Mouse (Mus musculus) stomach, postnatal 0 days (tissue): Measurements from ENCODE around the gene Rabgap1. TPM values are rescaled to one million over a fixed set of nuclear protein-coding genes. Genes with fewer than 3 reads are reported as not detected.
A peak's percentile ranks its signal among the peaks of the same experiment; 100 is the strongest.

Source experiments
- ATAC-seq: fragments of 200-750 bp; cut with Nextera tagmentation; 2 replicates; pipeline ENCODE4 v1.8.0; 2017; ENCODE audit not compliant: low FRiP score, low TSS enrichment
- DNase-seq: peaks from one replicate; pipeline ENCODE4 v3.0.0-alpha.2; 2016; ENCODE audit warnings: low spot score
- H3K27ac ChIP-seq: fragments of 300-500 bp; sonication (generic); replicated peaks from 2 replicates; pipeline ENCODE4 v1.5.1; 2014; ENCODE audit warnings: mild to moderate bottlenecking, control low read depth
- H3K27me3 ChIP-seq: fragments of 300-500 bp; sonication (generic); 2 replicates; pipeline ENCODE4 v1.6.1; 2014; ENCODE audit warnings: low read length; ENCODE audit not compliant: control insufficient read depth, insufficient read depth
- H3K36me3 ChIP-seq: fragments of 300-500 bp; sonication (generic); 2 replicates; pipeline ENCODE4 v1.6.1; 2014; ENCODE audit warnings: low read length, mixed read lengths; ENCODE audit not compliant: control insufficient read depth, insufficient read depth
- H3K4me1 ChIP-seq: fragments of 300-500 bp; sonication (generic); replicated peaks from 2 replicates; pipeline ENCODE4 v1.6.1; 2014; ENCODE audit warnings: antibody characterized with exemption; ENCODE audit not compliant: control insufficient read depth, insufficient read depth
- H3K4me2 ChIP-seq: fragments of 300-500 bp; sonication (generic); replicated peaks from 2 replicates; pipeline ENCODE4 v1.6.1; 2014; ENCODE audit warnings: low read depth, mild to moderate bottlenecking, control low read depth, moderate library complexity
- H3K4me3 ChIP-seq: fragments of 300-500 bp; sonication (generic); 2 replicates; pipeline ENCODE4 v1.5.1; 2014; ENCODE audit warnings: low read depth, low read length, control low read depth
- H3K9ac ChIP-seq: fragments of 300-500 bp; sonication (generic); 2 replicates; pipeline ENCODE4 v1.6.1; 2014; ENCODE audit warnings: mild to moderate bottlenecking, low read length, control low read depth, mixed read lengths
- H3K9me3 ChIP-seq: fragments of 300-500 bp; sonication (generic); 2 replicates; pipeline ENCODE4 v1.6.1; 2016; ENCODE audit warnings: low read length; ENCODE audit not compliant: control insufficient read depth
- CTCF ChIP-seq: IDR thresholded peaks from 2 replicates; pipeline ENCODE4 v1.5.1; 2016; ENCODE audit warnings: antibody characterized with exemption, low read depth, mild to moderate bottlenecking, moderate library complexity
- EP300 ChIP-seq: optimal IDR thresholded peaks from 2 replicates; pipeline ENCODE3; 2016; ENCODE audit warnings: antibody characterized with exemption
- WGBS: fragments of 180-500 bp; shearing (Covaris S2); extraction: QIAGEN DNeasy Blood & Tissue Kit; methylation state at CpG from one replicate; pipeline ENCODE4 v1.1.7; 2014; 5-methylcytosine and 5-hydroxymethylcytosine counted together
- polyA plus RNA-seq: library from polyadenylated mRNA; unstranded; fragments of >200 nt; fragmentation: Nextera tagmentation; extraction: Ambion mirVana; gene quantifications from 2 replicates; pipeline ENCODE4 v1.2.1, GENCODE M21; 2015

Gene Rabgap1
- polyA plus RNA-seq, 1 experiment from 2014 or later, result 17.4 TPM

DNA sequence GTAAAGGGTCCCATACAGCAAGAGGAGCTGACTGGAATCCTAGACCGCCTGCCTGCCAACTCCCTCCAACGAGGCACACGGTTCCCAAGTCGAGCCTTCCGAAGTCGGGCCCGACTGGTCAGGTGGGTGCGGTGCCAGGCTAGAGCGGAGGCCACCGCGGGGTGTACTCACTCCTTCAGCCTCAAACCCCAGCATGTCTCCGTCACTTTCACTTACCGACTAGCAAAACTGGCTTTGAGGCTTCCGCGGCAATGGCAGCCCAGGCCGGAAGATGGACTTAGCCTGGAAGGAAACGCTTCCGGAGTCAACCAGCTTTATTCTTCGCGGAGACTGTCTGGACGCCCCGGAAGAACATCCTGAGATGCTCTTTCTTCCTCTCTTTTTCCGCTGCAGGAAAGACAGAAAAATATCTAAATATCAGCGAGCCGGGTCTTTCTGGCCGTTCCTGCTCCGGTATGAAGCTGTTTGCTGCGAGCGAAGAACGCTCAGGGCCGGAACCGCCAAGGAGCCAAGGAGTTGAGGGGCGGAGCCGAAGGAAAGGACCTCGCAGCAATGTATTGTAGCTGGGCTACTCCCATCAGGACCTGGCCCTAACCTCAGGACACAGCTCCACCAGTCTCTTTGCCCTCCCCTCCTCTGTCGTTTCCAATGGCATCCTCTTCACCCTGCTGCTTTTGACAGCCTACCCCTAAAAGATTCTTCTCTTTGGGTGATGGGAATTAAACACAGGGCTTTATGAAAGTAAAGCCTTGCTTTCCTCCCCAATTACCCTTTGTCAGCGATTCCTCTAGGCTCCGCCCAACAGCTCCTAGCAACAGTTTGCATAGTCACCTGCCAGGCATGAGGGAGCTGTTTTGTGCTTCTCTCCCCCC is 12.2 kb upstream of the Rabgap1 start:
- peaks cover 5% of the 10 kb centered on the region; the same call in 1 of the 2 replicates for H3K36me3 ChIP-seq
- H3K9me3 ChIP-seq, result no peaks in the 10 kb centered on the region
- no peaks in the 10 kb centered on the region for H3K4me1 ChIP-seq
- ATAC-seq (peak; percentile 95), DNase-seq (peak; percentile 83)
- peak overlapping the region; percentile 70 for H3K9ac ChIP-seq
- peak overlapping the region; percentile 95 for H3K27ac ChIP-seq
- TF ChIP-seq CTCF (no peak), EP300 (peak; percentile 93)
- WGBS, result under 1% methylated on average over 38 of the region's 38 CpGs
- no peaks in the 10 kb centered on the region for H3K27me3 ChIP-seq
- peak overlapping the region; percentile 64 for H3K4me3 ChIP-seq
- H3K4me2 ChIP-seq, result peak overlapping the region; percentile 74

DNA sequence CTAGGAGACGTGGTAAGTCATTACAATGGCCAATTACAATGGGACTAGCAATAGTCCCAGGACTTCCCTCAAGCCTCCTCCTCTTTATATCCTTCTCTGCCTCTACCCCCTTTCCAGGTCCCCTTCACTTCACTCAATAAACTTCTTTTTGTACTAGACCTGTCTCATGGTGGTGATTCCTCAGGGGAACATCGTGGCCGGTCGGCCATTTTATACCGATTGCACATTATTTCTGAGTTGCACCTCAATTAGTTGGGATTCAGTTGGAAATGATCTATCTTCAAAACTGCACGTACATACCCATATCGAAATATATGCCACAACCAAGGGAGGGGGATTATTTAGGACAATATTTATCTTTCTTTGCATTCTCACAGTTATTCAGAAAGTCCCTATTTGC is 11.5 kb upstream of the Rabgap1 start:
- H3K4me2 ChIP-seq, result peak overlapping the region; percentile 74
- H3K9ac ChIP-seq, result no peak overlapping the region; the same call in 1 of the 2 replicates
- peaks cover 5% of the 10 kb centered on the region; the same call in 1 of the 2 replicates for H3K36me3 ChIP-seq
- H3K4me3 ChIP-seq, result peak overlapping the region; percentile 64
- 0 out of 2 replicates have a peak overlapping the region, but pooled peaks have one; percentile 37 for H3K27ac ChIP-seq
- H3K4me1 ChIP-seq, result no peaks in the 10 kb centered on the region
- peak; percentile 18 for DNase-seq
- no peak for ATAC-seq
- WGBS, result 35% methylated on average over 7 of the region's 7 CpGs
- no peaks in the 10 kb centered on the region for H3K9me3 ChIP-seq
- no peaks in the 10 kb centered on the region for H3K27me3 ChIP-seq
- TF ChIP-seq EP300, result no peak
- TF ChIP-seq CTCF, result no peak

DNA sequence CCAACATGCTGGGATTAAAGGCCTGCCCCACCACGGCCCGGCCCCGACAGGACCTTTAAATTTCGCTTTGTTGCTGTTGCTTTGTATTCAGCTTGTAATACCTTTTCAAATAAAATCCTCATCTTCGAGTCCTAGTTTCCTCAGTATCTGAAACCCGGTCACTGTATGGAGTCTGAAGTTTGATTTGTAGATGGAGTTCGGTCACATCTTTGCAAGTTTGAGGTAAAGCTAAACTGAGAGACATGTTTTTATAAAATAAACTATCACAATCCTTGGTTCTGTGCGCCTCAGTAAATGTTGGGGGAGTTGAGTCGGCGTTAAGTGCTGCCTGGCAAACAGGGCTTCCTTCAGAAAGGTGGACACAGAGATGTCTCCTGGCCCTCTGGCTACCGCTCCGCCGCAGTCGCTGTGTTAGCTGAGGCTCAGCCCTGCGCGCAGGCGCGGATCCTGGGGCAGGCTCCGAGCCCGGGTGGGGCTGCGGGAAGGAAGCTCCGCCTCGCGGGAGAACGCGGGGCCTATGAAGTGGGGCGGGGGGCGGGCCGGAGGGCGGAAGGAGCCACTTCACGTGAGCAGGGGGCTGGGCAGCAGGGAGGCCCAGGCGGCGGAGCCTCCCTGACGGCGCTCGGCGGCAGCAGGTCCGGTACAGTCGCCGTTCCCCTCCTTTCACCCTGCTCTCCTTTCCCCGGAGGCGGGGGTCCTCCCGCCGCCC is 8.7 kb downstream of the Rabgap1 start:
- Histone ChIP-seq H3K4me3 (peak overlapping the region; percentile 93), H3K9me3 (no peaks in the 10 kb centered on the region), H3K4me2 (peak overlapping the region; percentile 83), H3K9ac (peak overlapping the region; percentile 97), H3K36me3 (no peaks in the 10 kb centered on the region), H3K27me3 (no peaks in the 10 kb centered on the region), H3K27ac (peak overlapping the region; percentile 95), H3K4me1 (peaks cover 3% of the 10 kb centered on the region; the same call in 1 of the 2 replicates)
- DNase-seq (peak; percentile 97), ATAC-seq (peak; percentile 99)
- WGBS, result 7% methylated on average over 43 of the region's 44 CpGs
- TF ChIP-seq EP300, result no peak
- TF ChIP-seq CTCF, result 0 out of 2 replicates have a peak, but pooled peaks have one; percentile 8

DNA sequence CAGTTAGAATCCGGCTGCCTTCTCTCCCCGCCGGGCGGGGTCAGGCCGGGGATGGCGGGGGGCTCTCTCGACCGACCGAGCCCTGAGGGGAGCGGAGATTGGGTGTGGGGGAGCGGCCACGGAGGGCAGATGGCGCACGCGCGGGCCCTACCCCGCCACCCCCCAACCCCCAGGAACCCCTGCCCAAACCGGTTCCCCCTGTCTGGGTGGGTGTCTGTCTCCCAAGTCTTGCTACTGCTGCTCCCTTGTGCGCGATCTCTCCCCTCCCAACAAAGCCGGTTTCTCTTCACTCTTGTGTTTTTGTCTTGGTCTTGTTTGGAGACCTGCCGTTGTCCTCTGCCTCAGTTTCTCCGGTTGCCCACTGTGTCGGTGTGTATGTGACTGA is 9.3 kb downstream of the Rabgap1 start:
- peaks cover 3% of the 10 kb centered on the region; the same call in 1 of the 2 replicates for H3K4me1 ChIP-seq
- no peak for TF ChIP-seq CTCF
- TF ChIP-seq EP300, result no peak
- H3K9me3 ChIP-seq, result no peaks in the 10 kb centered on the region
- peak overlapping the region; percentile 97 for H3K9ac ChIP-seq
- peak overlapping the region; percentile 93 for H3K4me3 ChIP-seq
- no peak for DNase-seq
- ATAC-seq, result peak; percentile 83
- WGBS, result under 1% methylated on average over 23 of the region's 24 CpGs
- peak overlapping the region; percentile 95 for H3K27ac ChIP-seq
- no peaks in the 10 kb centered on the region for H3K36me3 ChIP-seq
- H3K4me2 ChIP-seq, result peak overlapping the region; percentile 83
- no peaks in the 10 kb centered on the region for H3K27me3 ChIP-seq

DNA sequence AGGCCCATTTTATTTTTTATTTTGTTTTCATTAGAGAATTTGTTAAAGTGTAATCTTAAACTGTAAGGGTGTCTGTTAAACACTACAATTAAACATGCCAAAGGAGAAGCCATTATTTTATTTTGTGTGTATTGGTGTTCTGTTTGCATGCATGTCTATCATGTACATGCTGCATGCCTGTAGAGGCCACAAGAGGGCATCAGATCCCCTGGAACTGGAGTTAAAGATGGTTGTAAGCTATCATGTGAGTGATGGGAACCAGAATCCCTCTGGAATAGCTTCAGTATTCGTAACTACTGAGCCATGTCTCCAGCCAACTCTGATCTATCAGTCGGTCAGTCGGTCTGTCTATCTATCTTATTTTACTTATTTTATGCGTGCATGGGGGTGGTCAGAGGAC is 17.6 kb downstream of the Rabgap1 start:
- Histone ChIP-seq H3K36me3 (no peaks in the 10 kb centered on the region), H3K4me2 (no peak overlapping the region), H3K4me1 (no peaks in the 10 kb centered on the region), H3K27ac (no peak overlapping the region), H3K9ac (no peak overlapping the region), H3K4me3 (no peak overlapping the region), H3K9me3 (no peaks in the 10 kb centered on the region), H3K27me3 (no peaks in the 10 kb centered on the region)
- no peak for ATAC-seq
- 95% methylated on average over 4 of the region's 4 CpGs for WGBS
- no peak for TF ChIP-seq EP300
- peak; percentile 42 for TF ChIP-seq CTCF
- no peak for DNase-seq

DNA sequence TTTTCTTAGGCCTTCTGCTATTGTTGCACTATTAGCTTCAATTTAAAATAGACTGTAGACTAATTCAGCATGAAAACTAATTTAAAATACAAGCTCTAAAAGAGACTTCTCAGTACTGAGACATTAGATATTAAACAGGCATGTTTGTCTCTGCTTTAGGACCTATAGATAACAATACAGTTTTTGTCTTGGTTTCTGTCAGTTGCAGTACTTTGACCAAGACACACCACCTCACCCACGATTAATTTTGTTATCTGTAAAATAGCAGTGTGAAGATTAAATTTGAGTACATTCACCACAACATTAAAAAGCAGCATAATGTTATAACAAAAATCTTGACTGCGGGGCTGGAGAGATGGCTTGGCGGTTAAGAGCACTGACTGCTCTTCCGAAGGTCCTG is 23.2 kb downstream of the Rabgap1 start:
- Histone ChIP-seq H3K9me3 (no peaks in the 10 kb centered on the region), H3K27ac (no peak overlapping the region), H3K4me1 (no peaks in the 10 kb centered on the region), H3K9ac (no peak overlapping the region), H3K4me2 (no peak overlapping the region), H3K4me3 (no peak overlapping the region), H3K36me3 (peaks cover 8% of the 10 kb centered on the region; the same call in 1 of the 2 replicates), H3K27me3 (no peaks in the 10 kb centered on the region)
- ATAC-seq (no peak), DNase-seq (no peak)
- WGBS, result 89% methylated on average over 4 of the region's 4 CpGs
- TF ChIP-seq EP300, result no peak
- no peak for TF ChIP-seq CTCF
